Mouse (Mus musculus) ES-E14 (cell line): ENCODE results near the gene Rgs6.

Source experiments
- CHD2 ChIP-seq: IDR thresholded peaks from 2 replicates; pipeline ENCODE4 v1.6.1; 2014; ENCODE audit warnings: mild to moderate bottlenecking, low read depth, low read length, inconsistent platforms
- HCFC1 ChIP-seq: IDR thresholded peaks from 2 replicates; pipeline ENCODE4 v1.6.1; 2012; ENCODE audit warnings: low read length, inconsistent platforms, borderline replicate concordance; ENCODE audit not compliant: insufficient read depth
- MAFK ChIP-seq: IDR thresholded peaks from 2 replicates; pipeline ENCODE4 v1.6.1; 2014; ENCODE audit warnings: mild to moderate bottlenecking, low read depth, low read length, inconsistent platforms; ENCODE audit not compliant: insufficient read depth
- ZC3H11A ChIP-seq: IDR thresholded peaks from 2 replicates; pipeline ENCODE4 v1.6.1; 2012; ENCODE audit warnings: low read depth, mild to moderate bottlenecking, inconsistent platforms, low read length, borderline replicate concordance
- ZNF384 ChIP-seq: IDR thresholded peaks from 2 replicates; pipeline ENCODE4 v1.6.1; 2012; ENCODE audit warnings: low read depth, low read length, inconsistent platforms

- TF ChIP-seq CHD2 (no peak), HCFC1 (no peak), ZNF384 (no peak), MAFK (no peak), ZC3H11A (no peak)
Measured at GRCm38 (mm10) chr12:83163721-83164120, 575.6 kb downstream of the Rgs6 start.
